Mouse (Mus musculus): ENCODE measurements around the gene Fndc4.

The Fndc4 gene

DNA sequence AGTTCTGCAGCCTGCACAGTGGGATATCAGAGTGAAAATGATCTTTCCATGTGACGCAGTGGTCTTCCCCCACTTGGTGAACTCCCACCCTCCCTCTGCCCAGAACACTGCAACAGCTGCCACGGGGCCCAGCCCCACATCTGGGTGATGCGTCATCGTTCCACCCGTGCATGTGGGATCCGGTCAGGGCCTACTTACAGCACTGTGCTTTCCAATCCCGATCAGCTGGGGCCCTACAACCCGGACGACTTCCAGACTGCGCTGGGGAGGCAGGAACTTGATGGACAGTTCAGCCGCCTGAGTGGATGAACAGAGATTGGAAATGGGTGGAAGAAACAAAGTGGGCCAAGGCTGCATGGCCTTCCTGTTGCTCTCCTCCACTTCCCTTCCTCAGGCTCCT lies 38.3 kb downstream of the Fndc4 start:
- DNase-seq (ENCODE audit: low read depth in 2 of 2, low spot score in 2 of 2) = no peak

- DNase-seq (ENCODE audit: low read depth in 2 of 2, low spot score in 2 of 2) = no peak
Observed at GRCm38 (mm10) chr5:31255971-31256370, 39.9 kb downstream of the Fndc4 start.

DNA sequence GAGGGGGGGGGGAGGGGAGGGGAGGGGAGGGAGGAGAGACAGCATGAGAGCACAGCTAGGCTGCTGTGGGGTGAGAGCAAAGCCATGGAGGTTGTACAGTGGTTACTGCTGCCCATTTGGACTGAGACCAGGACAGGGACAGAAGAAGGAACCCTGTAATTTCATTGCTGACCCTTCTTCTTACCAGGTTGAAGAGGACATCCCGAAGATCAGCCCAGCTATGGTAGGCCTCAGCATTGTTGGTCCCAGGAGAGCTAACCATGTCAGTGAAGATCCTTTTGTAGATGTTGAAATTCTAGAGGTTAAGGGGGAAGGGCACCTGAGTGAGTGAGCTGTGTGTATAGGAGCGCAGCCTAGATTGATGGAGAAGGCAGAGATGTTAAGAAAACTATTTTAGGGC lies 40.5 kb downstream of the Fndc4 start:
- no peak for DNase-seq (ENCODE audit: low read depth in 2 of 2, low spot score in 2 of 2)

GRCm38 (mm10) chr5:31254901-31255300 lies 41.0 kb downstream of the Fndc4 start:
- DNase-seq (ENCODE audit: low read depth in 2 of 2, low spot score in 2 of 2) = no peak

- no peak for DNase-seq (ENCODE audit: low read depth in 2 of 2, low spot score in 2 of 2)
Observed at GRCm38 (mm10) chr5:31254452-31254851, 41.4 kb downstream of the Fndc4 start.

GRCm38 (mm10) chr5:31253806-31254205 lies 42.1 kb downstream of the Fndc4 start:
- DNase-seq (ENCODE audit: low read depth in 2 of 2, low spot score in 2 of 2) = no peak

DNA sequence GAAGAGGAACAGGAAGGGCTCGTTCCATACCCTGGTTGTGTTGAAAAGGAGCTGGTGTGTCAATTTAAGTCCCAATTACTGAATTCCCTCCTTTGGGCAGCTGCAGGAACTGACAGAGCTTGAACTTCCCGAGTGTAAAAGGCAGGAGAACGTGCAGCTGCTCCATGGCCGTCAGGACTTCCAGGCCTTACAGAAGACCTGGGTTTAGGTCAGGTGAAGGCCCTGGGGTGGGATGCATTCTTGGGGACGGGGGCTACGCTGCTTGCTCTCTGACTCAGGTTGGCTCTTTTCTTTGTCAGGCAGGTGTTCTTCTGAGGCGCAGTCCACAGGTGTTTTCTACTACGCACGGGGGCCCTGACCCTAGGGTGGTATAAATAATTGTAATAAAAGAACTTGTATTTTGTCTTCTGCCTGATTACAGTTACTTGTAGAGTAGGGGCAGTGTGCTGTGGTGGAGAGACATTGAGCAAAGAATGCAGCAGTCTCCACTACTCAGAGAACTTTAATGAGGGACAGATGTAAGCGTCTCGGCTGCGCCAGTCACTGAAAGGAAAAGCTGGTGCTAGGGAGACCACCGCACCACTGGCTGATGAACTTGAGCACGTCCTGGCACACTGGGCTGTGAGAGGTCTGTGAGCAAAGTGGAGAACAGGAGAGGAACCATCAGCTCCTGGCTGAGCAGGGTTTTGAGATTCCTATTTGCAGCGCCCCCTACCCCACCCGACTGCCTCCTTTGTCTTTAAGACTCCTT lies 42.9 kb downstream of the Fndc4 start:
- no peak for DNase-seq (ENCODE audit: low read depth in 2 of 2, low spot score in 2 of 2)

GRCm38 (mm10) chr5:31252151-31252550 lies 43.7 kb downstream of the Fndc4 start:
- DNase-seq (ENCODE audit: low read depth in 2 of 2, low spot score in 2 of 2) = no peak

GRCm38 (mm10) chr5:31251541-31252101 lies 44.3 kb downstream of the Fndc4 start, which contains the start of gene Krtcap3:
Gene Krtcap3, plus strand, starts transcription at chr5:31251691.
- DNase-seq (ENCODE audit: low read depth in 2 of 2, low spot score in 2 of 2) = no peak

- DNase-seq (ENCODE audit: low read depth in 2 of 2, low spot score in 2 of 2) = no peak
Observed at GRCm38 (mm10) chr5:31250716-31251115, 45.2 kb downstream of the Fndc4 start.
